Mouse (Mus musculus) gastrocnemius, adult 18-20 months (tissue): ENCODE measurements around the gene Kazald1. TPM values are rescaled to one million over a fixed set of nuclear protein-coding genes. Genes with fewer than 3 reads are reported as not detected.

Source experiments
- DNase-seq: peaks from one replicate; pipeline ENCODE4 v3.0.0; 2021; ENCODE audit warnings: low spot score
- total RNA-seq, 2 experiments: library from RNA; stranded (reverse); gene quantifications; 2 replicates each; pipeline ENCODE4 v1.2.3; 2021

Kazald1 gene
- total RNA-seq, 2 experiments from 2014 or later, result 6.3 to 11.2 TPM

DNA sequence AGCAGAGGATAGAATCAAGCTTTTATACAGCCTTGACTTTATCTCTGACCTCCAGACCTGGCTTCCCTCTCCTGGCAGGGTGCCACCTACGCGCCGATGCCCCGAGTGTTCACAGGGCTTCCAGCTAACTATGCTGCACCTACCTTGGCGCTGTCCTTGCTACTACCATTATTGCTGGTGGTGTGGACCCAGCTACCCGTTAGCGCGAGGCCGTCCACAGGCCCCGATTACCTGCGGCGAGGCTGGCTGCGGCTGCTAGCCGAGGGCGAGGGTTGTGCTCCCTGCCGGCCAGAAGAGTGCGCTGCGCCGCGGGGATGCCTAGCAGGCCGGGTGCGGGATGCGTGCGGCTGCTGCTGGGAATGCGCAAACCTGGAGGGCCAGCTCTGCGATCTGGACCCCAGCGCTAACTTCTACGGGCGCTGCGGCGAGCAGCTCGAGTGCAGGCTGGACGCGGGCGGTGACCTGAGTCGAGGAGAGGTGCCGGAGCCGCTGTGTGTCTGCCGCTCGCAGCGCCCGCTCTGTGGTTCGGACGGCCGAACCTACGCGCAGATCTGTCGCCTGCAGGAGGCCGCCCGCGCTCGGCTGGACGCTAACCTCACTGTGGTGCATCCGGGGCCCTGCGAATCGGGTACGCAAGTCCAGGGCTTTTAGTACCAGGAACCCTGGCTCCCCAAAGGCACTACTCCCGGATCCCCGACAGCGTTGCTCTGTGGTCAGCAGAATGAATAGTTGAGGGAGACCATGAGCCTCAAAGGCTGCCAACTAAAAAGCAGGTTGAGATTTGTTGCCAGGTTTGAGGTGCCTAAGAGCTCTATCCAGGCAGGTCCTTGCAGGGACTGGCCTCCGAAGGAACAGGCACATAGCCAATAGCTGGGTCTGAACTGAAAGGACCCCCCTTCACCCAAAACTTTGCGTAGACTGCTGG lies 1.8 kb downstream of the Kazald1 start:
- DNase-seq, result peak; percentile 61

DNA sequence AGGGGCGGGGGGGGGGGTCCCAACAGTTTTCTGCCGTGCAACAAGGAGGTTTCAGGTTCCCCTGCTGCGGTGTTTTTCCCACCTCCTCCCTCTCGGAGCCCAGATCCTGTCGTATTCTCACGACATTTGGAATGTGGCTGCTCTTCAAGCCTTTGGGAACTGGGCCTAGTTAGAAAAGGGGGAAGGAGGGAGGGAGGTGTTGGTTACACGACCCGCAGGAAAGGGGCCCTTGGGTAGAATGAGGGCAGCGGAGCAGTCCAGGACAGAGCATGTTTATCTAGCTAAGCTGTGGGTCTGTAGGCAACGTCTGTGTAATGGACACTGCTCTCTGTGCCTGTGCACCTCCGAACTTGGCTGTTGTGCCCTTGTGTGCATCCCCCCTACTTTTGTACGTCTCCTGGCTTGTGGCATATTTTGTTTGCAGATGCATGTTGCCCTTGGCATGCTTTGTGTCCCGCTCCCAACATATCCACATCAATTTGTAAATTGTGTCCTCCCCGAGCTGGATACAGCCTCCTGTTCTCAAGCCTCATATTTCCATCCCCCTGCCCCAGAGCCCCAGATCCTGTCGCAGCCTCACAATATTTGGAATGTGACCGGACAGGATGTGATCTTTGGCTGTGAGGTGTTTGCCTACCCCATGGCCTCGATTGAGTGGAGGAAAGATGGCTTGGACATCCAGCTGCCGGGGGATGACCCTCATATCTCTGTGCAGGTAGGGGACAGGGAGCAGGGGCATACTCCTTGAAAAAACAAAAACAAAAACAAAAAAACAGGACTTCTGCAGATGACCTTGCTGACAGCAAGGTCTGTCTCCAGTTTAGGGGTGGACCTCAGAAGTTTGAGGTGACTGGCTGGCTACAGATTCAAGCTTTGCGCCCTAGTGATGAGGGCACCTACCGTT lies 3.0 kb downstream of the Kazald1 start:
- DNase-seq, result no peak

DNA sequence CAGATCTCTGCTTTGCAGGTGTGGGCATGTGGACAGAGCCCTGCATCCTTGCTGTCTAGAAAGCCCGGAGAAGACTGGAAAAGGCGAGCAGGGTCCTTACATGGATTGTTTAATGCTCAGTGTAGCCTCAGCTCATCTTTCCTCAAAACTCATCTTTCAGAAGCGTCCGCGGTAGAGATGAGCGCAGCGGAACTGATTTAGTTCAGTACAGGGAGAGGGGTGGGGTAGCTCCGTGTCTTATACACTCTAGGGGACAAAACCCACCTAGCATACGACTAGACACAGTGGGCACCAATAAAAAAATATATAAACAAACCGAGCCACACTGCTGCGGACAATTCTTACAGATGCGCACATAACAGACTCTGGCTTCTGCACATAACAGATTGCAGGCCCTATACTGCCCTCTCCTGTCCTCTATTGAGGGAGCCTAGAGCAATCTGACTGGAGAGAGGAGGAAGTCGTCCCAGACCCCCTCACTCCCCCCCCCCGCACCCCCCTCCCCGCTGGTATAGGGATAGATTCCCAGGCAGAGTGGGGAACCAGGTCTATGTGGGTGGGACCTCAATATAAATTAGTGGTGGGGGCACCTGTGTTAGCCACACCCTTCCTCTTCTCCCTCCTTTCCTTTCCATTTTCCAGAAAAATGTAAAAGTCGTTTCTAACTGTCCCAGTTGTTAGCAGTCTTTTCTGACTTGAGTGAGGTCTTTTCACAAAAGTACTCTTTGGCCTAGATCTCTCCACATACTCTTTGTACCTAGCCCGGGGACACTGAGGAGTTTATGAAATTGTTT lies 4.1 kb downstream of the Kazald1 start:
- DNase-seq, result no peak

DNA sequence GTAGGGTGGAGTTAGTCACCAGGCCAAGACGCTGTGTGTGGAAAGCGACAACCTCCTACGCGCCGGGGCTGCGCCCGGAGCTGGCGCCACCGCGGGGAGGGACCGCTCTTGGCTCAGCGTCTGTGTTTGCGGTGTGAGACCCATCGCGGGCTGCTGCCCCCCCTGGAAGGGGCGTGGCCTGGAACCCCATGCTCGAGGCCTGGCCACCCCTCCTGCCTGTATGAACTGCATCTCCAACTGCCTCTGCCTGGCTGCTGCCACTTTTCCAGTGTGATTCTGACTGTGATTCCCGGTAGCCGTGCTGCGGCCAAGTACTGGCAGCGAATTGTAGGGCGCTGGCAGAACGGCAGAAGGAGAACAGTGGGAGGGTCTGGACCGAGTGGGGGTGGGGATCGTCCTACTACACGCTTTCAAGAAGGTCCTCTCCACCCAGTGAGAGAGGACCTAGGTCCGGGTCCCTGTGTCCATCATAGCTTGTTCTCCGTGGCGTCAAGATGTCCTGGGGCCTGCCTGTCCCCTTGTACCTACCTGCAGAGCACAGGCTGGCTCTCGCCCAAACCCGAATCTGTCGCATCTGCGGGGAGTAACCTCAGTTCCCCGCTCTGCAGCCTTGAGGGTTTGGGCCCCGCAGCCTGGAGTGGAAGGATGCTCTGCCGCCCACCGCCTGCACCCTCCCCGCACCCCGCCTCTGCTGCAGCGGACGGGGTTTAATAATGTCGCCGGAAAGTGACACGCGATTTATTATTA lies 4.9 kb downstream of the Kazald1 start:
- peak; percentile 58 for DNase-seq

DNA sequence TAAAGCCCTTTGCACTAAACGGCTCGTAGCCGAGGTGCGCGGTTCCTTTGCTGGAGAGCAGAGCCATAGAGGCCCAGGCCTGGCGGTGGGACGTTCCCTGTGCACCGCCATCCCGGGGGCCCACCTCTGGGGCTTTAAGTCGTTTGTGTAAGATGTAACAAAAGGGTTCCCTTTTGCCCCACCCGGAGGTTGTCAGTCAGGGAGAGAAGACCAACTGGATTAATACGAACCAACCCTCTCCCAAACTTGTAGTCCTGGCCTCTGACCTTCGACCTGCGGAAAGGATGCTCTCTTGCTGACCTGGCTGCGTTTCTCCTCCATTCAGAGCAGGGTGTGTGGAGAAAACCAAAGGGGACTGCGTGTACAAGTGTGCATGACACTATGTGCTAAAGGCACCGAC lies 5.7 kb downstream of the Kazald1 start:
- DNase-seq, result no peak

DNA sequence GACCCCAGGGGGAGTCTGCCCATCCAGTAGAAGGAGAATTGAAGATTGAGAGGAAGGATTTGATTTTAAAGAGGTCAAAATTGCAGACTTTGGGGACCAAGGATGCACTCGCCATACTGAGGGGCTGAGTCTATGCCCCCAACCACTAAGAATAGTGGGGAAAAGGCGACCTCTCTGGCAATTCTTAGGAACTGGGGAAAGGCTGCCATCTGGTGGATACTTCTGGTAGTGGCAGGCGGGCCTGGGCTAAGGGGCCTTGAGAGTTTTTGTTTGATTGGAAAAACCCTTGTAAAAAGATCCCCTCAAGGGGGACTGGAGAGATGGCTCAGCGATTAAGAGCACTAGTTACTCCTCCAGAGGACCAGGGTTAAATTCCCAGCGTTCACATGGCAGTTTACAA lies 6.2 kb downstream of the Kazald1 start:
- DNase-seq, result peak; percentile 69

DNA sequence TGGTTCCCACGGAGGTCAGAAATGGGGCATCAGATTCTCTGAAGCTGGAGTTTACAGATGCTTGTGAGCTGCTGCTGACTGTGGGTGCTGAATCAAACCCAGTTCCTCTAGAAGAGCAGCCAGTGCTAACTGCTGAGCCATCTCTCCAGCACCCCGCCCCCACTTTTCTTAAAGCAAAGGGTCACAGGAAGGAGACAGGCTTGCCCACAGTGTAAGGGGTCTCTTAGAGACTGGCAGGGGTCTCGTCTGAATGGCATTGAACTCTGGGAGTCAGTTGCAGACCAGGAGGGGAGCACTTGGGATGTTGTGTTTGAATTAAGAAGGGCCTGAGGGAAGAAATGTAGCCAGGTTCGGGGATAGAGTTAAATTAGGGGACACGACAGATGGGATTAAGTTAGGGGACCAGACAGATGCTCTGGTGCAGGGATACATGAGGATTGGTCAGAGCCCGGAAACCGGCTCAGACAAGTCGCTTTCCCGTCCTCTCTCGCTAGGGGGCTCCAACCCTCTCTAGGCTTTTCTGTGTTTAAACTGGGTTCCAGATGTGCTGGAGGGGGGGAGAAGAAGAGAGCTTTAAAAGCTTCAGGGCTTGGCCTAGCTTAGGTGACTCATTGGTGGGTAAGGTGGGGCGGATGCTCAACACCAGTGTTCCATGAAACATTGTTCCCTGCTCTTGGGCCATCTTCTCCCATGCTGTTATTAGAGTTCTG lies 7.0 kb downstream of the Kazald1 start:
- DNase-seq, result peak; percentile 41

DNA sequence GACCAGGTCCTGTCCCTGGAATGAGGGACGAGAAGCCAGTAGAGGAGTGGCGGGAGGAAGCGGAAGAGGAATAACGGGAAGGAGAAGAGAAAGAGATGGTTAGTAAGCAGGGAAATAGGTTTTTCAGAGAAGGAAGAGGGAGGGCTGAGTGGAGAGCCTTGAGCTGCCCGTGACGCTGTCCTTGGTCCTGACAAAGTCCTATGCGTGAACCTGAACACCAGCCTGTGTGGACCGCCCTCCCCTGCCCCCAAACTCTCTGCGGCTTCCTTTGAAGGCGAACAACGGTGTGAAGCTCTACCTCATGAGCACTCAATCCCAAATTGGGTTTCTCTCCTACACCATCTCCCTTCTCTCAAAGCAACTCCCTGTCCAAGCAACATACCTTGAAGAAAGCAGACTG lies 22.8 kb downstream of the Kazald1 start:
- peak; percentile 22 for DNase-seq

DNA sequence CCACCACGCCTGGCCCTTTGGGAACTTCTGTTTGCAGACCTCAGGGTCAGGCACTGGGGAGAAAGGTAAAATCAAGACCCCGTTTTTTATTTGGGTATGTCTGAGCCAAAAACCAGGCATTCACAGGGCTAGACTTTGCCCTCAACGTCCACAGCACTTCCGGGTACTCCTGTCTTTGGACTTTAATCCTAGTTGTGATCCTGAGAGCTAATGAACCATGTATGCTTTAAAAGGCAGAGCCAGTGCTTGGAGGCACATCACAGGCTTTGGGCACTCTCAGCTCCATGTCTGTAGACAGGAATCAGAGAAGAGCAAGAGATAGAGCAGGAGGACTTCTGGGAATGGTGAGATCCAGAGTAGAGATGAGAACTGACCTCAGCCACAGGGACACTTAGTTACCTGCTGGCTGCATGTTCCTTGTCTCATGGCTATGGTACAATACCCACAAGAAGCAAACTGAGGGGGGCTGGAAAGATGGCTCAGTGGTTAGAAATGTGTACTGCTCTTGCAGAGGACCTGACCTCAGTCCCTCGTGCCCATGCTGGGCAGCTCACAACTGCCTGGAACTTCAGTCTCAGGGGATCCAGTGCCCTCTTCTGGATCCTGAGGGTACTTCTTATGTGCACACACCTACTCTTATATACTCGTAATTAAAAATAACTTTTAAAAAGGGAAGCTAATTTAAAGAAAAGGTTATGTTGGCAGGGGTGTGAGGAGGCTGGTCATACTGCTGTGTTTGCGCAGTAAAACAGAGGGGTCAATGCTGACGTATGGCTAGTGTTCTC lies 25.6 kb downstream of the Kazald1 start:
- no peak for DNase-seq

DNA sequence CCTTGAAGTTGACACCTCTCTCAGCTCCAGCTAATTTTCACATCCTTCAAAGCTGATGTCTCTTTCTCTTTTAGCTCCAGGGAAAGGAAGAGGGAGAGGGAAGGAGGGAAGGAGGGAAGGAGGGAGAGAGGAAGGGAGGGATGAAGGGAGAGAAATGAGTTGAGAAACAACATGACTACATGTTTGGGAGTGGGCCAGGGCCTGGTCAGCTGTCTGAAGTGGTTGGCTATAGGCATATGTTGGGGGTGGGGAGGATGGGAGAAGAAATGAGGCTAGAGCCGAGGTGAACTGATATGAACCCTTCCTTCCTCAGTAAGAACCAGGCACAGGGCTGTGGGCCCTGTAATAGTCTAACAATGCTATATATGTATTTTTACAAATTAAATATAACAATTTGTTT lies 30.6 kb downstream of the Kazald1 start:
- DNase-seq, result no peak

DNA sequence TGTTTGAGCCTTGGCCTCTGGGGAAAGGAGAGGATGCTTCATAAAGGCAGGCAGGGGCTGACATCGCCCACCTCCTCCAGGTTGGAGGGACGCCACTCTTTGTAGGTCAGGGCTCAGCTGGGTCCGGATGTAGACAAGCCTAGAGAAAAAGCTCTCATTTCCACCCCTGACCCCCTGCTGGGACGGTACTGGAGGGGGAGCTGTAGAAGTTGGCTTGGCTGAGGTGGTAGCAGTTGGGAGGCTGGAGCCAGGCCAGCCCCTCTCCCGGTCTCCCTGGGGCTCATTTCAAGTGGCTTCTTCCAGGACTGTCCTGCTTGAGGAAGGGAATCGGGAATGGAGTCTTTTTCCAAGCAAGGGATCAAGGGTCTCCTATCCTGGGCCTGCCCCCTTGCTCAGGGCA lies 31.6 kb downstream of the Kazald1 start:
- no peak for DNase-seq

DNA sequence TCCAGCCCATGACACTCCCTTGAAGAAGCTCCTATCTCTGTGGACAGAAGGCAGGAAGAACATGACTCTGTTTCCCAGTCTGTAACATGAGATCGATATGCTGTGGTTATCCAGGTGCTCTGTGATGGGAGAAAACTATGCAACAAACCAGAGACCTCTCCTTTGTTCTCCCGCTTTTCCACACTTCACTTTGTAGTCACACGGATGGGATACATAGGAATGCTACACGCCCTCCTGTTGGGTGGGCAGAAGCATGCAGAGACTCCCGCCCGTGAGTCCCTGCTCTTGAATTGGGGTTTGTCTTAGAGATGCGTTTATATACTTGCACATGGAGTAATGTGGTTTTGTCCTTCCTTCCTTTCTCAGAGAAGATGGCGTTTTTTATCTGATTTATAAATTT lies 35.6 kb downstream of the Kazald1 start:
- DNase-seq, result no peak

DNA sequence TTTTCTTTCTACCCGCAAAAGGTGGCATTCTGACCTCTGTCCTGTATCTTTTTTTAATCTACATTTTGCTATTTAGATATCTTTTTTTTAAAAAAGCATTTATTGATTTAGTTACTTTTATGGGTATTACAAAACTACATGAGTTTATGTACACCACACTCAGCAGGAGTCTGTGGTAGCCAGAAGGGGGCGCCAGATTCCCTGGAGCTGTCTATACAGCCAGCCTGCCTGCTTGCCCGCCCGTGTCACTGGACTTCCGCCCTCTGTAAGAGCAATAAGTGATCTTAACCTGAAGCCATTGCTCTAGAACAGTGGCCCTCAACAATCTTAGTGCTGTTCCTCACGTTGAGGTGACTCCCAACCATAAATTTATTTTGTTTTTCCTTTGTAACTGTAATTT lies 37.4 kb downstream of the Kazald1 start:
- no peak for DNase-seq

DNA sequence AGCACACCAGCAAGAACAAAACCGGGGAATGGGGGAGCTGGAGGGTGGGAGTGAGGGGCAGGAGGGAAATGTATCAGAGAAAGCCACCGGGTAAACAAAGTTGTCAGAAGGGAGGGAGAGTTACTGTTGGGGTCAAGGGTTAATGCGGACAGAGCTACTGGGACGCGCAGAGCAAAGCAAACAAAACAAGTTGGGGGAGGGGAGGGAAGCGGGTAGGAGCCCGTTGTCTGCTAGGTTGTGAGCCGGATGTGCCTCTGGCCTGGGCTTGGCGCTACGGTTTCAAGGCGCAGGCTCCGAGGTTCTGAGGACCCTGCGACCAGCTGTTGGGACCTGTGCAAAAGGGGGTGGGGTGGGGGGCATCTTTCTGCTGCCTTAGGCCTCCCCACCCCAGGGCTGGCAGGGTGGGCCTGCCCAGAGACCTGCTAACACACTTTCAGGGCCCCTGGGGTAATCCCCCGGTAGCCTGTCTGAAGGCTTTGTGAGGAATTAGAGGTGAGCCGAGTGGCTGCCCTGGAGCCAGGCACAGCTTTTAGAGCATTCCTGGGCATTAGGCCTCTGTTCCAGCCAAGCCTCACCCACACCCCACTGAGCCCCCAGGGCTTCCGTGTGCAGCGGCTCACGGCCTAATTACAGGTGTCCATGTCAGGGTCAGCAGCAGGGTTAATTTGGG lies 38.9 kb downstream of the Kazald1 start:
- no peak for DNase-seq

DNA sequence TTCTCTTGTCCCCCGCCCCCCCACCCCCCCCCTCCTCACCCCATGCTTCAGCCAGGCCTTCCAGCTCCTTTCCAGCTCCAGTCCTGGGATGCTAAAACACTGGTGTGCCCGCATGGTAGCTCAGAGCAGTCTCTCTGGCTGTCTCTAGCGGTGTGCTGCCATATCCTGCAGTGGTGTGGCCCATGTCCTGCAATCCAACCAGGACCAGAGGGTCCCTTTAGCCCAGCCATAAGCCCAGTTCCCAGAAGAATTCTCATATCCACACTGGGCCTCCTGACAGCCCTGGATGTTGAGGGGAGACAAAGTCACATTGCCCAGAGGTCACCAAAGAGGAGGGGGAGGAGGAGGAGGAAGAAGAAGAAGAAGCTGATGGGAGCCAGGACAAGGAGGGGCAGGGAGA lies 39.7 kb downstream of the Kazald1 start:
- no peak for DNase-seq

DNA sequence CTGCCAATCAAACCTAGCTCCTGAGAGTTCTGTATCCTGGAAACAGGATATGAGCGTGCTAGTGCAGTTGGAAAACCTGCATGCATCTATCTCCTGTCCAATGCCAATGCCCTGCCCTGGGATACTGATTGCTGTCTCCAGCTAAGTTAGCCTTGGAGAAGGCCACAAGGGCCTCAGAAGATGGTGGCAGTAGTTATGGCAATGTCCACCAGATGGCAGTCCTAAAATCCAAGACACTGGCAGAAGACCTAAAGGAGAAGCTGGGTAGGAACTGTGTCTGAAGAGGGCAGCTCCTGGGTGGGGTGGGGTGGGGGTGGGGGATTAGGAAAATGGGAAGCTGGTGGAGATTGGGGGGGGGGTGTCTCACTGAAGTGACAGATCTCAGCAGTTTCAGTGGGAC lies 41.8 kb downstream of the Kazald1 start:
- DNase-seq, result peak; percentile 45
